Mouse (Mus musculus) retina, embryonic 14.5 days (tissue): Measurements from ENCODE around the gene Poc1a.

Source experiments
- DNase-seq: peaks from one replicate; pipeline ENCODE4 v3.0.0-alpha.2; 2015; ENCODE audit warnings: low spot score

Poc1a gene

DNA sequence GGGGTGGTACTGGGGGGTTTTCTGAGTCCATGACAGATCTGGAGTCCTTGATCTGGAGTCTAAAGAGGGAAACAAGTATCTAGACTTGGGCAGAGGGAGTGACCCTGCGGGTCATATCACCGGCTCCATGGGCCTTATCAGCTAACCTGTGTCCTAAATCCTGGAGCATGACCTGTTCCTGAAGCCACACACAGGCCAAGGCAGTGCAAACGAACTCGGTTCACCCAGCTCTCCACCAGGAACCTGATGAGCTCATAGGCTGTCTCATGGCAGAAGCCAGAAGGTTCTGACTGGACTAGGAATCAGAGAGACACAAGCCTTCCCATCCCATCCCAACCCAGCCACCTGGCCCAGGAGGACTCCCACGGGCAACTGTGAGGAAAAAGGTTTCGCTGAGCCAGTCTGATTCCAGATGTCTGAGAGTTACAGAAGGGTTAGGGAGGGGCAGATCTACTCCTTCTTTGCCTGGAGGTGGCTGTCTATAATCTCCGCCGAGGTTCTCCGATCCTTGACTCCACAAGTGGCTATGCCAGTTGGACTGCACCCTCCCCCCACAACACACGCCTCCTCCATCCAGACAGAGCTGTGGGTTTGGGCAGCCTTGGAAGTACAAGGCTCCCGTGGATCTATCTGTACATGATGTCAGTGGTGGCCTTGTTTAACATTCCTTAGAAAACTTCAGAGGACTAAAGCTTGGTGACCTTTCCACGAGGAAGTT, 15.3 kb upstream of the Poc1a start:
- DNase-seq = no peak

GRCm38 (mm10) chr9:106266936-106267657, 13.8 kb upstream of the Poc1a start:
- no peak for DNase-seq

- peak; percentile 39 for DNase-seq
Measured at GRCm38 (mm10) chr9:106268421-106268820, 12.4 kb upstream of the Poc1a start.

GRCm38 (mm10) chr9:106269076-106269788, 11.6 kb upstream of the Poc1a start:
- DNase-seq = no peak

DNA sequence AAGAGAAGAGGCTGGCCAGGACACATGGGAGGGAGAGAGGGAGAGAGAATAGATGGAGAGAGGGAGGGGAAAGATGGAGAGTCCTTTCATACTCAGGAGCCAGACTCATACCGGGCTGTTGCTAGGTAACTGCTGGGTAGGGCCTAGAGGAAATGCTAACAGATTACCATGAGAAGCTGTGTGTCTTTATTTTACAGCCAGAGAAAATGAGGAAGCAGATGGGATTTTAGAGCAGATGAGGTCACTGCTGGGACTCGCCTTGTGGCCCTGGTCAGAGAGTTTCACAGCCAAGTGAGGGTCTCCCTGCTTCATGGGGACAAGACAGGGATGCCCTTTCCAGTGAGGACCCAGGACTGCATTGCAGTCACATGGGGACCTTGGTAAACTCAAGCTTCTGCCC, 11.0 kb upstream of the Poc1a start:
- no peak for DNase-seq

DNA sequence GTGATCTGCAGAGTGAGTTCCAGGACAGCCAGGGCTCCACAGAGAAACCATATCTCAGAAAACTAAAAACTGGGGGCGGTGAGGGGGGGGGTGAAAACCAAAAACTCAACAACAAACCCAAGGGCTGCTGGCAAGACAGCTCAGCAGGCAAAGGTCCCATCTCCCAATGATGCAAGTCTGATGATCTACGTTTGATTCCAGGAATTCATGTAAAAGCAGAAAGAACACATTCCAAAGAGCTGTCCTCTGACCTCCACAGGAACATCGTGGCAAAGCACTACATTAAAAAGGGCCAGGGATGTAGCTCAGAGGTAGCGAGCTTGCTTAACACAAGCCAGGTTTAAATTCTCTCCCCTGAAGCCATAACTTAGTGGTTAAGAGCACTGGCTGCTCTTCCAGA, 10.2 kb upstream of the Poc1a start:
- no peak for DNase-seq

DNA sequence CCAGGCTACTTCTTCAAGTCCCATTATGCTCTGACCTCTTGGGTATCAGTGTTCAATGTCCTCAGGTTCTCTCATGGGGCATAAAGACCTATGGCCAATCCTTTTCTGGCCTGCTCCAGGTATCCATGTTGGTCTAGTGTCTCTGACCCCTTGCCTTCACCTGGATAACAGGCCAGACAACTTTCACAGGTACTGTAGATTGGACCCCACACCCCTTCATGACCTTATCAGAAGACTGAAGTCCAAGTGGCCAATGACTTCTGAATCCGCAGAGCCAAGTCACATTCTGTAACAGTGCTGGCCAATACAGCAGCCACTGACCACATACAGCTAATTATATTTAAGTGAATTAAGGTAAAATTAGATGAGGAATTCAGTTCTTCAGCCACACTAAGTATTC, 8.6 kb upstream of the Poc1a start:
- DNase-seq = no peak

- no peak for DNase-seq
Measured at GRCm38 (mm10) chr9:106273276-106273675, 7.6 kb upstream of the Poc1a start.

- no peak for DNase-seq
Measured at GRCm38 (mm10) chr9:106273791-106274190, 7.1 kb upstream of the Poc1a start.

GRCm38 (mm10) chr9:106274652-106275180, 6.1 kb upstream of the Poc1a start:
- DNase-seq = no peak

DNA sequence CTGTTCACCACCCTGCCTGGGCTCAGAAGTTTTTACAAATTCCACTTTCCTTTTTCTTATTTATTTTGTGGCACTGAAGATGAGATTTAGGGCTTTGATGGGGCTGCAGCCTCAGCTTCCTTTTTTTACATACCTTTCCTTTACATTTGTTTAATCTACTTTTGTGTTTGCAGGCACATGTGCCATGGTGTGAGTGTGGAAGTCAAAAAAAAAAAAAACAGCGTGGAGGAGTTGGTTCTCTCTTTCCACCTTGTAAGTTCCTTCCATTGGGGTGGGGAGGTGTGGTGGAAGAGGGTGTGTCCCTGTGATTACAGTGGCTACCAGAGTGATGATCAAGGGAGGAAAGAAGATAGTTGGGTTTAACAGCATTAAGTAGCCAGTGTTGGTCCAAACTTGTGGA, 5.1 kb upstream of the Poc1a start:
- no peak for DNase-seq

DNA sequence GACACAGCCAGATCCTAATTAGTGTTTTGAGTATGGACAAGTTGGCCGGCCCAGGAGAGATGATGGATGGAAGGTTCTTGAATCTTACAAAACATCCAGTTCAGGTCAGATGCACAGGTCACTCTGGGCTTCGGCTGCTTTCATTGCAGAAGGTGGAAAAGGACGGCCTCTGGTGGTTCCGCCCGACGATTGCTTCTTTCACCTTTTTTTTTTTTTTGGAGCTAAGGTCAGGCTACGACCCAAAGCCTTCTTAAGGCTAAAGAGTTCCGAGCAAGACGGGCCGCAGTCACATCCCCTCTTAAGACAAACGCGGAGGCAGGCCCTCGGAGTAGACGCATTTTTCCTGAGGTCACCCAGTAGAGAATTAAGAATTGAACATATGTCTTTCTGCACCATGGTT, 475 bp upstream of the Poc1a start:
- peak; percentile 73 for DNase-seq

DNA sequence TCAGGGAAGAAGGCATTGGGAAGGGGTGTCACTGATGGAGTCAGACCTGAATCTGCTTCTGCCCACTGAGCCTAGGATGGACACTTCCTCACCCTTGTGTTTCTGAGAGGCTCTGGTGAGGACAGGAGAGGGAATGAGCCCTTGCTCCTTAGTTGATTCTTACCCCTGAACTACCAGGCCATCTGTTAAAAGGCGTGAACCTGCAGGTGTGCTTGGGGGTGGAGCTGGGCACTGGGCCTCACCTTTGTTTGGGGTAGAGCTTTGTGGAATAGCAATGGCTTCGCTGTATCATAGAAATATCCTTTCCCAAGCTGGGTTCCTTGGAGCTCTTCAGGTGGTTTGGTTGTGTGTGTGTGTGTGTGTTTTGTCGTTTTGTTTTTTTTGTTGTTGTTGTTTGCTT, 1.2 kb downstream of the Poc1a start:
- no peak for DNase-seq

DNA sequence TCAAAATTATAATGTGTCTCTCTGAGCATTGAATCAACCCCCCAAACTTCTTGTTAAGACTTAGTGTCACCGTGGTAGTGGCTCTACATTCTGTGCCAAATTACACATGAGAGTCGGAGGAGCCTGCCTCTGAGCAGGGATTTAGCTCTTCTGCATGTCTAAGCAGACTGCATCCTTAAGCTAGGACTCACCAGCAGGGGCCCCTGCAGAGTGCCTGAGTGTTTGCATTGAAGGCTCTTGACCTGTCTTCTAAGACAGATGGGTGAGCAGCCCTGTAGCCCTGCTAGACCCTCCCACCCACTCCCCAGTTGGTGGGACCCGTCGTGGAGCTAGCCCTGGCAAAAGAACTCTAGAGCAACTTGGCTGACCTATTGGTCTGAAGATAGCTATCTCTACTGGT, 6.3 kb downstream of the Poc1a start:
- DNase-seq = no peak

- DNase-seq = peak; percentile 84
Measured at GRCm38 (mm10) chr9:106288864-106289263, 8.0 kb downstream of the Poc1a start.

DNA sequence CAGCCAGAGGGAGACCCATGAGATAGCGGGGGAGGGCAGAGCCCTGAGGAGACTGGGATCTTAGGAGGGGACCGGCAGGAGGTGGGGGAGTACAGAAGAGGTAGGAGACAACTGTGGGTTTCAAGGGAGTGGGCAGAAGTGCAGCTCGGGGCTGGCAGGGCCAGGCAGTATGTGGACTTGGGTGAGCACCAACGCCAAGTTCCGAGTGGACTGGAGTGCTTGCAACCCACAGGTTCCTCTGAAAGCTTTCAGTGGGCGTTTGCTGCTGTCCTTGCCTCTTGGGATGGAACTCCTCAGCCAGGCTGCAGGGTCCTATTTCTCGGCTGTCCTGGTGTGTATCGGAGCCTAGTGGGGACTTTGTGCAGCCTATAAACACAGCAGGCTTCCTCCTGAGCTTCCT, 9.0 kb downstream of the Poc1a start:
- no peak for DNase-seq

- no peak for DNase-seq
Measured at GRCm38 (mm10) chr9:106290636-106291122, 9.8 kb downstream of the Poc1a start.

DNA sequence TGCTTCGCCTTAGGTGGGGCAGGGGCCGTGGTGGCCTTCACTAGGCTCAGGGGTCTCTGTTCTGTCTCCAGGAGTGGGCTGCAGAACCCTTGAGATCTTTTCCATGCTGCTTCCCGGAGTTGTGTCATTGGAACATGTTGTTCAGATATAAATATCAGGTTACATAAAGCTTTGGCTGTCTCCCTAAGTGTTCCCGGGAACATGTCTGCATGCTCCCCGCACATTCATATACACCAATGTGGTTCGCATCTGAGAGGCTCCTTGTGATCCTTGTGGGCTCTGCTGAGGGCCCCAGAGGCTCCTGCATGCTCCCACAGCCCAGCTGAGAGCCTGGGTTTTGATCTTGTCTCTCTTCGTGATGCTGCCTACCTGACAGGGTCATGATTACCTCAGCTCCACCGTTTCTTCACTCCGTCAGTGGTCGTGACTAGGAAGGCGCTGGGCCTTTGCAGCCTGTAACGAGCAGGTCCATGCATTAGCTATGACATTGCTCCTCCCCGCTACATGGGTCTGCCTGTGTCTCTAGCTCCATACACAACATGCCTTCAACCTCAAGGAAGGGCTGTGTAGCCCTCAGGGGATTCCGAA, 12.8 kb downstream of the Poc1a start:
- no peak for DNase-seq

GRCm38 (mm10) chr9:106296637-106297174, 15.8 kb downstream of the Poc1a start:
- DNase-seq = no peak

GRCm38 (mm10) chr9:106300176-106300803, 19.4 kb downstream of the Poc1a start:
- no peak for DNase-seq

GRCm38 (mm10) chr9:106300949-106301348, 20.1 kb downstream of the Poc1a start:
- DNase-seq = no peak
